Mouse (Mus musculus) liver, embryonic 14.5 days (tissue): Measurements from ENCODE around the gene Crhr2. TPM values are rescaled to one million over a fixed set of nuclear protein-coding genes. Genes with fewer than 3 reads are reported as not detected.

Source experiments
- ATAC-seq: fragments of 200-750 bp; cut with Nextera tagmentation; 2 replicates; pipeline ENCODE4 v1.8.0; 2017; ENCODE audit warnings: moderate number of reproducible peaks, mild to moderate bottlenecking, moderate library complexity; ENCODE audit not compliant: insufficient read depth
- DNase-seq, 3 experiments: peaks; one replicate each; pipeline ENCODE4 v3.0.0-alpha.2; 2012 to 2013; ENCODE audit warnings: low read depth in 3 of 3, low spot score in 3 of 3
- H3K27ac ChIP-seq: fragments of 300-500 bp; sonication (generic); 2 replicates; pipeline ENCODE4 v1.5.1; 2014; ENCODE audit warnings: moderate library complexity, mild to moderate bottlenecking, control low read depth, inconsistent platforms
- H3K27me3 ChIP-seq: fragments of 300-500 bp; sonication (generic); 2 replicates; pipeline ENCODE4 v1.6.1; 2014; ENCODE audit warnings: mild to moderate bottlenecking, low read length, moderate library complexity; ENCODE audit not compliant: control insufficient read depth, insufficient read depth
- H3K36me3 ChIP-seq: fragments of 300-500 bp; sonication (generic); replicated peaks from 2 replicates; pipeline ENCODE4 v1.6.1; 2014; ENCODE audit warnings: low read depth; ENCODE audit not compliant: control insufficient read depth, insufficient read depth
- H3K4me1 ChIP-seq, 2 experiments: fragments of 200-500 bp in 1 of 2; fragments of 300-500 bp in 1 of 2; sonication (generic) in 1 of 2; replicated peaks; 2 replicates each; pipeline ENCODE4 v1.6.1; 2012 to 2014; ENCODE audit warnings: antibody characterized with exemption in 1 of 2, inconsistent platforms in 1 of 2, low read length in 1 of 2; ENCODE audit not compliant: control insufficient read depth in 2 of 2, insufficient read depth in 2 of 2
- H3K4me2 ChIP-seq: fragments of 300-500 bp; sonication (generic); 2 replicates; pipeline ENCODE4 v1.6.1; 2014; ENCODE audit warnings: low read depth, mild to moderate bottlenecking, control low read depth, moderate library complexity
- H3K4me3 ChIP-seq, 2 experiments: fragments of 200-500 bp in 1 of 2; fragments of 300-500 bp in 1 of 2; sonication (generic) in 1 of 2; 2 replicates each; pipeline ENCODE4 v1.5.1; 2012 to 2014; ENCODE audit warnings: low read depth in 2 of 2, low read length in 2 of 2, mild to moderate bottlenecking in 2 of 2, control low read depth in 1 of 2, inconsistent platforms in 1 of 2, moderate library complexity in 1 of 2; ENCODE audit not compliant: insufficient read depth in 1 of 2
- H3K9ac ChIP-seq: fragments of 300-500 bp; sonication (generic); replicated peaks from 2 replicates; pipeline ENCODE4 v1.6.1; 2014; ENCODE audit warnings: mild to moderate bottlenecking, control low read depth, moderate library complexity
- H3K9me3 ChIP-seq: fragments of 300-500 bp; sonication (generic); 2 replicates; pipeline ENCODE4 v1.6.1; 2016; ENCODE audit warnings: low read length, mixed read lengths; ENCODE audit not compliant: control insufficient read depth
- CTCF ChIP-seq: IDR thresholded peaks from 2 replicates; pipeline ENCODE4 v1.5.1; 2016; ENCODE audit warnings: antibody characterized with exemption, low read depth, control low read depth
- EP300 ChIP-seq: IDR thresholded peaks from 2 replicates; pipeline ENCODE4 v1.6.1; 2016; ENCODE audit warnings: antibody characterized with exemption, low read depth
- WGBS: fragments of 180-500 bp; shearing (Covaris S2); extraction: QIAGEN DNeasy Blood & Tissue Kit; methylation state at CpG from one replicate; pipeline ENCODE4 v1.1.7; 2014; ENCODE audit not compliant: insufficient replicate concordance; 5-methylcytosine and 5-hydroxymethylcytosine counted together
- polyA plus RNA-seq, 2 experiments: library from polyadenylated mRNA; depleted of rRNA in 1 of 2; stranded (reverse) in 1 of 2; unstranded in 1 of 2; fragments of >200 nt; fragmentation: Nextera tagmentation in 1 of 2; extraction: Ambion mirVana in 1 of 2; gene quantifications; 2 replicates each; pipeline versions ENCODE4 v1.2.1 to v1.2.3; 2012 to 2014

The Crhr2 gene
- polyA plus RNA-seq, 2 experiments, result 0.30 to 0.73 TPM

- Histone ChIP-seq H3K36me3 (peaks cover 81% of the 10 kb centered on the region), H3K27ac (no peak overlapping the region), H3K27me3 (no peaks in the 10 kb centered on the region), H3K4me2 (no peak overlapping the region), H3K4me1 (no peaks in the 10 kb centered on the region), H3K4me3 (no peak overlapping the region), H3K9ac (no peak overlapping the region), H3K9me3 (no peaks in the 10 kb centered on the region)
- DNase-seq (no peak), ATAC-seq (no peak)
- no peak for TF ChIP-seq CTCF
- TF ChIP-seq EP300, result no peak
- 77% methylated on average over 3 of the region's 3 CpGs for WGBS
These were observed 75.4 kb downstream of the Crhr2 start for GRCm38 (mm10) chr6:55057427-55057826.

DNA sequence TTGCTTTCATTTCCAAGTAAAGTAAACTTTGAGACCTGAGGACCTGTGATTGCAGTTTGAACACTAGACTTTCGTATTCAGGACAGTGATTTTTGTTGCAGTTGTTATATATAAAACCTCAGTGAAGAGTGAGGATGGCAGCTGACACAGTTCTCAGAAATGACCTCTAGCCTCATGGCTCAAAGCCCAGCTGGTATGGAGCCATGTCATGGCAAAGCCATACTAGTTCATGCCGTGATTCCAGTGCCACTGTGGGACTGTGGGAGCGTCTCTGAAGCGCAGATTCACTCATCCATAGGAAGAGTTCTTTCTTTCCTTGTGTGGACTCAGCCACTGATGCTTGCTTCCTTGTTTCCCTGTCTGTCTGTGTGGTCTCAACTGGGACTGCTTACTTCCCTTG lies 78.3 kb downstream of the Crhr2 start:
- 79% methylated on average over 4 of the region's 4 CpGs for WGBS
- ATAC-seq, result no peak
- H3K9ac ChIP-seq, result no peak overlapping the region
- no peaks in the 10 kb centered on the region for H3K27me3 ChIP-seq
- H3K36me3 ChIP-seq, result peaks cover 74% of the 10 kb centered on the region
- no peak for DNase-seq
- no peaks in the 10 kb centered on the region for H3K9me3 ChIP-seq
- no peak overlapping the region for H3K4me3 ChIP-seq
- TF ChIP-seq EP300 (no peak), CTCF (no peak)
- no peaks in the 10 kb centered on the region for H3K4me1 ChIP-seq
- H3K27ac ChIP-seq, result no peak overlapping the region
- H3K4me2 ChIP-seq, result no peak overlapping the region

GRCm38 (mm10) chr6:55049186-55049585 lies 83.6 kb downstream of the Crhr2 start:
- H3K9ac ChIP-seq, result no peak overlapping the region
- DNase-seq (no peak), ATAC-seq (no peak)
- H3K27ac ChIP-seq, result no peak overlapping the region
- no peaks in the 10 kb centered on the region for H3K27me3 ChIP-seq
- WGBS, result 82% methylated on average over 10 of the region's 10 CpGs
- no peak overlapping the region for H3K4me3 ChIP-seq
- H3K4me2 ChIP-seq, result no peak overlapping the region
- H3K36me3 ChIP-seq, result peaks cover 57% of the 10 kb centered on the region
- no peaks in the 10 kb centered on the region for H3K9me3 ChIP-seq
- no peak for TF ChIP-seq EP300
- TF ChIP-seq CTCF, result no peak
- peaks cover 0 to 2% of the 10 kb centered on the region in 2 experiments; a peak in 1 of 4 replicates for H3K4me1 ChIP-seq

DNA sequence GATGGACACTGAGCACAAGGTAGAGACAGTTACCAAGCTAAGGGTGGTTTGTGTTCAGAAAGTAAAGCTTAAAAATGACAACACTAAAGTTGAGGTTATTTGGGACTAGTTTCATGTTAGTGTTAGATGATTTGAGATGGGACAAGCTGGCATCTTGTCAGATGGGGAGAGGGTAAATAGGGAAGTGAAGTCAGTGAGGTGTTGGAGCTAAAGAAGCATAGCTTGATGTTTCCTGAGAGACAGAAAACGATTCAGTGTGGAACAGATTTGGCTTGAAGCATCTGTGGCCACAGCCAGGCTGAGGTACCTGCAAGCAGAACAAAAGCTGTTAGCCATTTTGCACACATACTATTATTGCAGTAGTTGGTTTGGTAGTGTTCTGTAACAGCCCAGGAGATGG lies 87.5 kb downstream of the Crhr2 start:
- H3K9ac ChIP-seq, result no peak overlapping the region
- H3K9me3 ChIP-seq, result no peaks in the 10 kb centered on the region
- H3K4me1 ChIP-seq, result peaks cover 0 to 2% of the 10 kb centered on the region in 2 experiments; a peak in 1 of 4 replicates
- peaks cover 27% of the 10 kb centered on the region for H3K36me3 ChIP-seq
- H3K27ac ChIP-seq, result no peak overlapping the region
- no peak for DNase-seq
- 21% methylated on average over 1 of the region's 1 CpGs for WGBS
- no peaks in the 10 kb centered on the region for H3K27me3 ChIP-seq
- ATAC-seq, result no peak
- no peak overlapping the region for H3K4me2 ChIP-seq
- H3K4me3 ChIP-seq, result no peak overlapping the region
- TF ChIP-seq EP300 (no peak), CTCF (no peak)

DNA sequence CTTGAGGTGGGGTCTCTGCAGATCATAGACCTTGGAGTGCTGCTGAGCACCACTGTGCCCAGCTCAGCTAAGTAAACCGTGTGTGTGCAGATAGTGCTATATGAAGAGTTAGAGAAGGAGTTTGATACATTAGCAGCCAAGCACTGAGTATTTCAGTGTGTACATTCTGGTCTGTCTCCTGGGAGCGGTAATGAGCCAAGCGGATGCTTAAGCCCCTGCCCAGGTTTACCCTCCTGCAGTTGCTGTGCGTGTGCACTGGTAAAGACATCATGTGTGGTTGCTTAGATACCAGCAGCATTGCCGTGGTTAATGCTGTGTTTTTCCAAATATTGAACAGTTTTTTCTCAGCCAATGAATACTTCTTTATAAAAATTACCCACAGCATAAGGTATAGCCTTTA lies 88.3 kb downstream of the Crhr2 start:
- peaks cover 5% of the 10 kb centered on the region in 2 experiments; a peak in 3 of 4 replicates for H3K4me1 ChIP-seq
- H3K9me3 ChIP-seq, result no peaks in the 10 kb centered on the region
- no peak overlapping the region for H3K27ac ChIP-seq
- no peak for DNase-seq
- peaks cover 20% of the 10 kb centered on the region for H3K36me3 ChIP-seq
- no peak overlapping the region for H3K4me3 ChIP-seq
- no peak overlapping the region for H3K9ac ChIP-seq
- TF ChIP-seq CTCF, result no peak
- TF ChIP-seq EP300, result no peak
- H3K4me2 ChIP-seq, result no peak overlapping the region
- no peak for ATAC-seq
- no peaks in the 10 kb centered on the region for H3K27me3 ChIP-seq
- 79% methylated on average over 5 of the region's 5 CpGs for WGBS
